Mouse (Mus musculus) MEL (cell line): ENCODE results near the gene Dcun1d1. TPM values are rescaled to one million over a fixed set of nuclear protein-coding genes. Genes with fewer than 3 reads are reported as not detected.

Experiments
- DNase-seq: peaks from one replicate; pipeline ENCODE4 v3.0.0; 2011; ENCODE audit warnings: low read depth, low spot score
- H3K27ac ChIP-seq: 2 replicates; pipeline ENCODE4 v1.5.1; 2012; ENCODE audit warnings: low read depth, mild to moderate bottlenecking, control low read depth, low read length, moderate library complexity; ENCODE audit not compliant: control insufficient read depth
- H3K27me3 ChIP-seq, 2 experiments: fragments of 150-350 bp in 1 of 2; sonication (generic) in 1 of 2; 2 replicates each; pipeline ENCODE4 v1.6.1; 2012; ENCODE audit warnings: low read length in 2 of 2, mild to moderate bottlenecking in 2 of 2, improper control_type of control experiment in 1 of 2, moderate library complexity in 1 of 2; ENCODE audit not compliant: insufficient read depth in 2 of 2, control insufficient read depth in 1 of 2
- H3K36me3 ChIP-seq, 2 experiments: 2 replicates each; pipeline ENCODE4 v1.6.1; 2012 to 2014; ENCODE audit warnings: low read length in 2 of 2, improper control_type of control experiment in 1 of 2, inconsistent platforms in 1 of 2, mild to moderate bottlenecking in 1 of 2; ENCODE audit not compliant: insufficient read depth in 2 of 2, control insufficient read depth in 1 of 2
- H3K4me1 ChIP-seq, 2 experiments: fragments of 150-350 bp in 1 of 2; sonication (generic) in 1 of 2; 2 replicates each; pipeline ENCODE4 v1.6.1; 2012; ENCODE audit warnings: low read length in 2 of 2, improper control_type of control experiment in 1 of 2, mild to moderate bottlenecking in 1 of 2; ENCODE audit not compliant: insufficient read depth in 2 of 2, control insufficient read depth in 1 of 2
- H3K4me3 ChIP-seq, 2 experiments: fragments of 150-350 bp in 1 of 2; sonication (generic) in 1 of 2; 2 replicates each; pipeline ENCODE4 v1.5.1; 2012; ENCODE audit warnings: low read depth in 2 of 2, low read length in 2 of 2, mild to moderate bottlenecking in 2 of 2, moderate library complexity in 2 of 2, control low read depth in 1 of 2, improper control_type of control experiment in 1 of 2; ENCODE audit not compliant: control insufficient read depth in 1 of 2, insufficient read depth in 1 of 2
- H3K79me2 ChIP-seq: 2 replicates; pipeline ENCODE4 v1.6.1; 2012; ENCODE audit warnings: mild to moderate bottlenecking, low read length, moderate library complexity; ENCODE audit not compliant: control insufficient read depth, poor library complexity, insufficient read depth
- H3K9ac ChIP-seq: 2 replicates; pipeline ENCODE4 v1.6.1; 2012; ENCODE audit warnings: low read depth, mild to moderate bottlenecking, control low read depth, low read length, moderate library complexity; ENCODE audit not compliant: control insufficient read depth, poor library complexity, severe bottlenecking
- H3K9me3 ChIP-seq: fragments of 150-350 bp; sonication (generic); replicated peaks from 2 replicates; pipeline ENCODE4 v1.6.1; 2012; ENCODE audit warnings: mild to moderate bottlenecking, low read length, improper control_type of control experiment, moderate library complexity; ENCODE audit not compliant: insufficient read depth
- CHD1 ChIP-seq: IDR thresholded peaks from 2 replicates; pipeline ENCODE4 v1.6.1; 2012; ENCODE audit warnings: low read depth, mild to moderate bottlenecking, inconsistent platforms, low read length, improper control_type of control experiment
- CHD2 ChIP-seq: IDR thresholded peaks from 2 replicates; pipeline ENCODE4 v1.6.1; 2011; ENCODE audit warnings: low read length, improper control_type of control experiment
- CTCF ChIP-seq, 3 experiments: IDR thresholded peaks in 2 of 3; conservative IDR thresholded peaks in 1 of 3; 2 replicates each; pipeline ENCODE4 v1.5.1; 2011 to 2012; ENCODE audit warnings: low read length in 3 of 3, low read depth in 2 of 3, mild to moderate bottlenecking in 2 of 3, improper control_type of control experiment in 1 of 3, inconsistent platforms in 1 of 3, mixed read lengths in 1 of 3, moderate library complexity in 1 of 3; ENCODE audit not compliant: control insufficient read depth in 1 of 3, insufficient read depth in 1 of 3, poor library complexity in 1 of 3, severe bottlenecking in 1 of 3
- E2F4 ChIP-seq: IDR thresholded peaks from 2 replicates; pipeline ENCODE4 v1.6.1; 2011; ENCODE audit warnings: low read depth, low read length, improper control_type of control experiment, borderline replicate concordance
- ELF1 ChIP-seq: IDR thresholded peaks from 2 replicates; pipeline ENCODE4 v1.6.1; 2014; ENCODE audit warnings: low read depth, mild to moderate bottlenecking, inconsistent platforms, low read length, improper control_type of control experiment, moderate library complexity
- EP300 ChIP-seq, 2 experiments: IDR thresholded peaks; 2 replicates each; pipeline ENCODE4 v1.6.1; 2011; ENCODE audit warnings: improper control_type of control experiment in 2 of 2, low read length in 2 of 2, low read depth in 1 of 2, mild to moderate bottlenecking in 1 of 2
- ETS1 ChIP-seq: IDR thresholded peaks from 2 replicates; pipeline ENCODE4 v1.6.1; 2012; ENCODE audit warnings: low read depth, mild to moderate bottlenecking, inconsistent platforms, low read length, improper control_type of control experiment, moderate library complexity
- GATA1 ChIP-seq: IDR thresholded peaks from 2 replicates; pipeline ENCODE4 v1.6.1; 2011; ENCODE audit warnings: low read depth, low read length, improper control_type of control experiment
- KAT2A ChIP-seq: conservative IDR thresholded peaks from 2 replicates; pipeline ENCODE4 v1.6.1; 2012; ENCODE audit warnings: low read depth, low read length, improper control_type of control experiment, inconsistent platforms
- MAFK ChIP-seq: IDR thresholded peaks from 2 replicates; pipeline ENCODE4 v1.6.1; 2011; ENCODE audit warnings: low read depth, mild to moderate bottlenecking, low read length, improper control_type of control experiment, borderline replicate concordance
- MYB ChIP-seq: IDR thresholded peaks from 2 replicates; pipeline ENCODE4 v1.6.1; 2011; ENCODE audit warnings: mild to moderate bottlenecking, low read depth, low read length, improper control_type of control experiment
- MYC ChIP-seq: IDR thresholded peaks from 2 replicates; pipeline ENCODE4 v1.6.1; 2011; ENCODE audit warnings: low read depth, mild to moderate bottlenecking, low read length, improper control_type of control experiment, moderate library complexity
- NRF1 ChIP-seq: IDR thresholded peaks from 2 replicates; pipeline ENCODE4 v1.6.1; 2014; ENCODE audit warnings: low read depth, mild to moderate bottlenecking, inconsistent platforms, low read length, improper control_type of control experiment, moderate library complexity; ENCODE audit not compliant: poor library complexity, insufficient read depth, severe bottlenecking
- POLR2AphosphoS2 ChIP-seq: IDR thresholded peaks from 2 replicates; pipeline ENCODE4 v1.6.1; 2011; ENCODE audit warnings: low read length, improper control_type of control experiment
- POLR2AphosphoS5 ChIP-seq: IDR thresholded peaks from 2 replicates; pipeline ENCODE4 v1.6.1; 2012; ENCODE audit warnings: low read depth, borderline replicate concordance, mild to moderate bottlenecking, inconsistent platforms, low read length, moderate library complexity, mixed read lengths
- RAD21 ChIP-seq: IDR thresholded peaks from 2 replicates; pipeline ENCODE4 v1.6.1; 2011; ENCODE audit warnings: mild to moderate bottlenecking, low read depth, low read length, improper control_type of control experiment
- TAL1 ChIP-seq: IDR thresholded peaks from 2 replicates; pipeline ENCODE4 v1.6.1; 2012; ENCODE audit warnings: mild to moderate bottlenecking, inconsistent platforms, low read length, moderate library complexity, mixed read lengths
- TBP ChIP-seq: IDR thresholded peaks from 2 replicates; pipeline ENCODE4 v1.8.0; 2011; ENCODE audit warnings: low read depth, low read length, improper control_type of control experiment
- TCF12 ChIP-seq: IDR thresholded peaks from 2 replicates; pipeline ENCODE4 v1.6.1; 2014; ENCODE audit warnings: low read depth, mild to moderate bottlenecking, inconsistent platforms, low read length, improper control_type of control experiment, moderate library complexity
- UBTF ChIP-seq: IDR thresholded peaks from 2 replicates; pipeline ENCODE4 v1.6.1; 2012; ENCODE audit warnings: low read depth, mild to moderate bottlenecking, inconsistent platforms, low read length, improper control_type of control experiment, moderate library complexity, borderline replicate concordance; ENCODE audit not compliant: insufficient read depth
- ZMIZ1 ChIP-seq: IDR thresholded peaks from 2 replicates; pipeline ENCODE4 v1.6.1; 2012; ENCODE audit warnings: low read depth, mild to moderate bottlenecking, inconsistent platforms, low read length, improper control_type of control experiment, moderate library complexity
- ZNF384 ChIP-seq: IDR thresholded peaks from 2 replicates; pipeline ENCODE4 v1.6.1; 2012; ENCODE audit warnings: low read depth, mild to moderate bottlenecking, inconsistent platforms, low read length, improper control_type of control experiment
- polyA plus RNA-seq, 2 experiments: library from polyadenylated mRNA; stranded (reverse) in 1 of 2; unstranded in 1 of 2; fragments of >175 nt in 1 of 2; fragments of >200 nt in 1 of 2; gene quantifications; 2 replicates each; pipeline versions ENCODE4 v1.2.1 to v1.2.4; 2012; ENCODE audit warnings: low replicate concordance in 2 of 2, low read depth in 1 of 2; ENCODE audit not compliant: insufficient read length in 2 of 2, insufficient read depth in 1 of 2, missing spikeins in 1 of 2
- total RNA-seq: library from RNA; depleted of rRNA; stranded (reverse); fragments of 300-350 nt; gene quantifications from 2 replicates; pipeline ENCODE4 v1.2.3, GENCODE M21; 2012

Dcun1d1 gene
- total and polyA plus RNA-seq, 3 experiments, result 20.8 to 35.1 (median 32.7) TPM

DNA sequence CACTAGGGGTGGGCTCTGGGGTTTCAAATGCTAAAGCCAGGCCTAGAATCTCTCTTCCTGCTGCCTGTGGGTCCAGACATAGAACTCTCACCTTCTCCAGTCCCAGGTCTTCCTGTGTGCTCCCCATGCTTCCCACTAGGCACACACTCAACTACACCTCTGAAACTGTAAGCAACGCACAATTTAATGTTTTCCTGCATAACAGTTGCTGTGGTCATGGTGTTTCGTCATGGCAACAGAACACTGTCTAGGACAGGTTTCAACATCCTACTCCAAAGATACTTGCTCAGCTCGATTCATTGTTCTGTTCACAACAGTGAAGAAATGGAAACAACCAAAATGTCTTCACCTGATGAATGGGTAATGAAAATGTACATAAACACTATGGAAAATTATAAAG, 38.1 kb downstream of the Dcun1d1 start:
- Histone ChIP-seq H3K79me2 (no peaks in the 10 kb centered on the region; the same call in 1 of the 2 replicates), H3K27ac (no peak overlapping the region), H3K9me3 (no peaks in the 10 kb centered on the region), H3K9ac (no peak overlapping the region), H3K27me3 (no peaks in the 10 kb centered on the region), H3K36me3 (peaks cover 0 to 25% of the 10 kb centered on the region in 2 experiments; a peak in 3 of 4 replicates), H3K4me1 (peaks cover 0 to 2% of the 10 kb centered on the region in 2 experiments; a peak in 1 of 4 replicates), H3K4me3 (no peak overlapping the region)
- TF ChIP-seq RAD21, result no peak
- no peak for TF ChIP-seq KAT2A
- no peak for TF ChIP-seq NRF1
- no peak for TF ChIP-seq MYC
- TF ChIP-seq POLR2AphosphoS5, result no peak
- no peak for TF ChIP-seq CHD2
- TF ChIP-seq CHD1, result no peak
- TF ChIP-seq EP300 (IDR thresholded peaks at IDR 0.05; ENCODE audit: low read depth in 1 of 2, low read length in 2 of 2), result no peak
- TF ChIP-seq CTCF (IDR thresholded peaks at IDR 0.05 in 2 of 3, conservative IDR thresholded peaks at IDR 0.05 in 1 of 3; ENCODE audit: control insufficient read depth in 1 of 3, insufficient read depth in 1 of 3, low read depth in 2 of 3, low read length in 3 of 3, poor library complexity in 1 of 3, severe bottlenecking in 1 of 3), result no peak
- no peak for TF ChIP-seq ETS1
- TF ChIP-seq MAFK, result no peak
- TF ChIP-seq E2F4, result no peak
- TF ChIP-seq ZNF384, result no peak
- no peak for TF ChIP-seq POLR2AphosphoS2
- no peak for TF ChIP-seq ELF1
- DNase-seq, result no peak

DNA sequence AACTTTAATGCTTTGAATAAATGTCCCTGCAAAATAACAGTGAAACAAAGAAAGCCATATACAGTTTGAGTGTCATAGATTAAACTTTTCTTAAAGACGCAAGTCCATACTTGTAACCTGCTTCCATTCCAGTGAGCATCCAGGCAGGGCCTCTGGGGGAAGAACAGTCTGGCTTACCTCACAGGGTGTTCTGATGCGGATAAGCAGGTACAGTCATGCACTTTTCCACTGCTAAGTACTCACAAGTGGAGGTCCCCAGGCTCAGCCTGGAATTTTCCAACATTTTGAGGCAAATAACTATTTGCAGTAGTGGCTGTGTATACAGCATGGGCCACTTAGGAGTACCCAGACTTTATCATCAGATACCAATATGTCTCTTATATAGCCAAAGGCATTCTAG, 39.3 kb downstream of the Dcun1d1 start:
- Histone ChIP-seq H3K4me1 (no peaks in the 10 kb centered on the region), H3K4me3 (no peak overlapping the region), H3K27ac (no peak overlapping the region), H3K79me2 (no peaks in the 10 kb centered on the region; the same call in 1 of the 2 replicates), H3K36me3 (peaks cover 0 to 20% of the 10 kb centered on the region in 2 experiments; a peak in 2 of 4 replicates), H3K9ac (no peak overlapping the region), H3K27me3 (no peaks in the 10 kb centered on the region), H3K9me3 (no peaks in the 10 kb centered on the region)
- DNase-seq, result no peak
- TF ChIP-seq TCF12, result no peak
- no peak for TF ChIP-seq UBTF
- no peak for TF ChIP-seq CHD2
- no peak for TF ChIP-seq ZNF384
- TF ChIP-seq GATA1, result no peak
- TF ChIP-seq TAL1, result no peak
- no peak for TF ChIP-seq TBP
- no peak for TF ChIP-seq NRF1
- TF ChIP-seq EP300 (IDR thresholded peaks at IDR 0.05; ENCODE audit: low read depth in 1 of 2, low read length in 2 of 2), result no peak
- no peak for TF ChIP-seq MYB
- no peak for TF ChIP-seq MYC
- TF ChIP-seq ZMIZ1, result no peak
